Mouse (Mus musculus) neutrophil, adult 65 days (primary cell): ENCODE data around the gene Dll3. TPM values are rescaled to one million over a fixed set of nuclear protein-coding genes. Genes with fewer than 3 reads are reported as not detected.

Experiments used
- total RNA-seq: library from RNA; stranded (reverse); gene quantifications from 2 replicates; pipeline ENCODE4 v1.2.4, GENCODE M21; 2023

The Dll3 gene
- not detected in 2 replicates for total RNA-seq

DNA sequence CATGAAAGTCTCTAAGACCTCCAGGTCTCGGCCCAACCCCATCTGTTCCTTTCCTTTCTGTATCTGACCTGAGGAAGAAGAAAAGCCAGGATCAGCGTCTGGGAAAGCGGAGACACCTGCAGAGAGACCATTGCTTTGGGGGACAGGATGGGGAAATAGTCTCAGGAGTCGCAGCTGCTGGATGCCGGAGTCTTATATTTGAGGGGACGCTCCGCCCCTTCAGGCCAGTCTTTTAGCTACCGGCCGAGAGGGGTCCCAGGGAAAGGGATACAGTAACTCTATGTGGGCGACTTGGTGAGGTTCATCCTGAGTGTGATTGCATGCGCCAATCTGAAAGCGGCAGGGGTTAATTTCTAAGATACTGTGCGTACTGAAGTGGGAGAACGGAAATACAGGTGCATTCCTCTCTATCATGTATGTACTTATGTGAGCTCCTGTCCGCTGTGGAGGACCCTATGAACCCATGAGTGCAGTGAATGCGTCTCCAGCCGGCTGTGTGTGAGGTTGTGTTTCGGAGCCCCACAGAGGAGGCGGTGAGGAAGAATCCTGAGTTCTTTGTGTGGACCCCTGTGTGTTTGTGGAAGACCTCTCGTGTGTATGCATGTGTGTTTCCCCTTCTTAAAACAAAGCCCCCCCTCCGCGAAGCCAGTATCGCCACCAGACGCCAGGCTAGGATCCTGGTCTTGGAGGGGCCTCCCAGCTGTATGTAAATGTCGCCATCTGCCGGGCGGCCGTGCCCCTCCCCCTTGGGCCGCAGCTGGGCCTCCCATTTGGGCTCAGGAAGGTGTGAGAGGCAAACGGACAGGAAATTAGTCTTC lies at the start of gene Dll3:
TSS of gene Dll3 (minus strand) at position 623 of the 818 bp plus-strand sequence.

DNA sequence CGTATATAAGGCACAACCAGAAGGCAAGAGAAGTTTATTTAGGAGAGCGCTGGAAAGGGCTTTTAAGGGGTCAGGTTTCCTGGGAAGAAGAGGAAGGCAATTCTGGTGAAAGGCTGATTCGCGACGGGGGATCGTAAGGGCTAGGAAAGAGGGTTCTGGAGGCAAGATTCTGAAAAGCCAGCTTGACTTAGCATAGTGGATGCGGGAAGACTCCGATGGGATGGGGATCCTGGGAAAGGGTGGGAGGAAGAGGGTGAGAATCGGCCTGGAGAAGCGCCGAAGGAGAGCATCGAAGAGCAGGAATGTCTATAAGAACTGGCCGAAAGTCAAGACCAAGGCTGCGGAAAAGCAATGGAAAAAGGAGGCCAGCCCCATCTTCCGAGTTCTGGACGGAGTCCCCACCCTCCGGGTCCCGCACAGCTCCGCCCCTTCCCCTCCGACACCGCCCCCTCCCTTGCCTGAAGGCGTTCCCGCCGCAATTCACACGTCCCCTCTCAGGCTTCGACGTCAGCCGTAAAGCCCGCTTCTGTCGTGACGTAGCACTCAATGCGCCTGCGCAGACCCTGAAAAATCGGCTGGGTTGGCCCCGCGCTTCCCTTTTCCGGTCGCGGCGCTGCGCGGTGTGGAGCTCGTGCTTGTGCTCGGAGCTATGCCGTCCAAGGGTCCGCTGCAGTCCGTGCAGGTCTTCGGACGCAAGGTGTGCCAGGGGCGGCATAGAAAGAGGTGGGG lies 48.3 kb upstream of the Dll3 start, which contains the start of gene Rps16:
TSS of gene Rps16 (plus strand) at position 498 of the 729 bp plus-strand sequence.

DNA sequence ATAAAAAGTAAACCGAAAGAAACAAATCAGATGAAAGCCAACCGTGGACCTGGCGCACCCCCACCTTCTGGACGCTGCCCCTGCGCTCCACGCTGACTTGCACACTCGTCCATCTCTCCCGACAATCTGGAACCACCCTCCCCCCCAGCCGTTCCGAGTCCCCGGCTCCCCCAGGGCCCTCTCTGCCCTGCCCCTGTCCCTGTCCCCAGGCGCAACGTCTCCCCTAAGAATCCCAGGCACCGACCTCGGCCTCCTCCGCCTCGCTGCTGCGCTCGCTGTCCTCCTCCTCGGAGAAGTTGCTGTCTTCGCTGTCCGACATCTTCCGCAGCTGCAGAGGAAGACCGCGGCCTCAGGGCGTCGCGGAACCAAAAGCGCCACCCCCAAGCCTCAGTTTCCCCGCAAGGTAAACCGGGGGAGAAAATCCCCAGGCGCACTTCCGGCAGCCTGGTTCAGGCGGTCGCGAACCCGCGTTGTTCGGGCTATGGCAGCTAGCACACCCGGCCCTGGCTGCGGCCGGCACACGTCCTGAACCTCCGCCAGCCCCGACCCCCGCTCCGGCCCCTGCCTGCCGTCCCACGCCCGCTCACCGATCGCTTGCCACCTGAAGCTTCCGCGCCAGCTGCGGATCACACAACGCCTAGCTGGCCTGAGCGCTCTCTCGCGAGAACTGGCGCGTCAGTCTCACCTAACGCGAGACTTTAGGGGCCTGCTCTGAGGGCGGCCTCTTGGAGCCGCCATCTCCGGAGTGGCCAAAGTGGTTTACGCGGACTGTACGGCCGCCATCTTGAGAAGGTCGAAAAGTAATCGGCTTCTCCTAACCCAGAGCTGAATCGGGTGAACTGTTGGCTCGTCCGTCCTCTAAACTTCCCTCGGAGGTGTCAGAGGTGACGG lies 36.3 kb upstream of the Dll3 start, which contains the start of gene Supt5:
TSS of gene Supt5 (minus strand) at position 639 of the 891 bp plus-strand sequence.

DNA sequence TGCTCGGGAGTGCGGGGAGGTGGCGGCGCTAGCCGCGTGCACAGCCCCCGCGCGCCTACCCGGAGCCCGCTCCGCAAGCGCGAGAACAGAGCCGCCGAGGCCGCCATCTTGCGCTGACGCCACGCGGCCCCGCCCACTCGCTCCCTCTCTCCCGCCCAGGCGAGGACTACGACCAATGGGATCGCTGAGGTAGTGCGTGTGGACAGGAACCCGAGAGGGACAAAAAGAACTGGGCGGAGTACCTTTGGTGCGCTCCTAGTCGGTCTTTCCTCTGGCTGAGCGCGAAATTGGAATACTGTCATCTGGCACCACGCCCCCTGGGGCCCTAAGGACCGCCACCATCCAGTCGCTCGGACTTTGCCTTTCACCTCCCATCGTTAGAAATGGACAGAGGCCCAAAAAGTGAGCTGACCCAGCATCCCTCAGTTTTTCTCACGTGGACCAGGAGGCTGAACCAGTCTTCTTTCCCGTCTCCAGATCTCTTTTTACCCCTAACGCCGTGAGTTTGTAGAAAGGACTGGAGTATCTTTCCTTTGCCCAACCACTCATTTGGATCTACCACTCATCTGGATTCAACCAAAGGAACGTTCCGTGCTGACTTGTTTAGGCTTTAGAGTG lies 10.0 kb upstream of the Dll3 start, which contains the start of gene Timm50:
TSS of gene Timm50 (minus strand) at position 147 of the 618 bp plus-strand sequence.

DNA sequence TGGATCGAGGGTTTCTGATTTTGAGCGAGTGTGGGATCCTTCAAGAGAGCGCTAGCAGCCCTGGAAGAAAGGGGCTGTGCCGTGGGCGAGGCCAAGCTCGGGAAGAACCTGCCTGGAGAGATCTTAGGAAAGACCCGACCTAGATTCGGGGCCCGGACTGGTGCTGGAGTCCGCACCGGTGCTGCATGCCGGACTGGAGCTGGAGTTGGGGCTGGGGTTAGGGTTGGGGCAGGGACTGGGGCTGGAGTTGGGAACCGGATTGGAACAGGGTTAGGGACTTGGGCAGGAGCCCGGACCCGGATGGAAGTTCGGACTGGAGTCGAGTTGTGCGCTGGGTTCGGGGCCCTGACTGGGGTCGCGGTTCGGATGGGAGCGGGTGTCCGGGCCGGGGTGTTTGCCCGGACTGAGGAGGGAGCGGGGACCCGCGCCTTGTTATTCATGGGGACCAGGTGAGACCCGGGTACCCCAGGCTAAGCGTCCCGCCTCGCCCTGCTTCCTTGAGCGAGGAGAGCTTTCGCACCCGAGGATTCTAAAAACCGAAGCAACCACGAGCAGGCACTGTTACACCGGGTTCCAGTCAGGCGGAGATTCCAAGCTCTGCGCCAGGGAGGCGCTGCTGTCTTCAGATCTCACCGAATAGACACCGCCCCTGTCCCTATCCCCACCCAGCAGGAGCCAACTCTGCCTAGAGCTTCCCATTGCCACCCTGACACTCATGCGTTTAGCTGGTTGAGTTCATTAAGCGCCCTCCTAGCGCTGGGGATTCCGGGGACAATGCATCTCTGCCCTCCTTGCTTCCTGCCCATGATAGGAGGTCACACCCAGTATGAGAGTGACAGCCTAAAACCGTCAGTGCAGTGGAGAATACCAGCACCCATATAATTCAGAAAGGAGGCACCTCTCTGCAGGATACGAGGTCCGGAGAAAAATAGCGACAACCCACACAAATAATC lies 11.1 kb downstream of the Dll3 start, which contains the start of gene Selenov:
TSS of gene Selenov (minus strand) at position 549 of the 953 bp plus-strand sequence.

DNA sequence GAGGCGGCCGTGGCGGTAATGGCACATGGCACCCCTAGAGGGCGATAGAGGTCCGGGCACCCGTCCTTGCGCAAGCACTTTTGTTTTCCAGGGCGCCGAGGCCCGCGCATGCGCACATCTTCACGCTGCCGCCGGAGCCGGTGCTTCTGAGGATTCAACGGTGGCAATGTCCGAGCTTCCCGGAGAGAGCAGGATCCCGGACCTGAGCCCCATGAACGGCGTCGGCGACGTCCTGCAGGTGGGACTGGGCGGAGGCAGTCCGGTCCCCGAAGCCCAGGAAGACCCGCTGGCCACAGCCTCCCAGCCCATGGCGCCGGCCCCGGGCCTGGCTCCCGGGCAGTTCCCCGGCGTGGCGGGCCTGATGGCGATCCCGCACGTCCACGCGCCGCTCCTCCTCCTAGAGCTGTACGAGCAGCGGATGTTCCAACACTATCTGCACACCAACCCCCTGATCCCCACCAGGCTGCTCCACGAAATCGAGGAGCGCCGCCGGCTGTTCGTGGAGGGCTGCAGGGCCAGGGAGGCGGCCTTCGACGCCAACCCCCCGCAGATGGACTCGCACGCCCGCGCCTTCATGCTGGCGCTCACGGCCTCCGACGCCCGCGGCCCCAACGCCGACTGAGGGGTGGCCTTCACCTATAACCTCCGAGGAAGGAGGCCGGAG lies 24.3 kb downstream of the Dll3 start, which contains the start of gene Eid2b:
TSS of gene Eid2b (plus strand) at position 125 of the 664 bp plus-strand sequence.

DNA sequence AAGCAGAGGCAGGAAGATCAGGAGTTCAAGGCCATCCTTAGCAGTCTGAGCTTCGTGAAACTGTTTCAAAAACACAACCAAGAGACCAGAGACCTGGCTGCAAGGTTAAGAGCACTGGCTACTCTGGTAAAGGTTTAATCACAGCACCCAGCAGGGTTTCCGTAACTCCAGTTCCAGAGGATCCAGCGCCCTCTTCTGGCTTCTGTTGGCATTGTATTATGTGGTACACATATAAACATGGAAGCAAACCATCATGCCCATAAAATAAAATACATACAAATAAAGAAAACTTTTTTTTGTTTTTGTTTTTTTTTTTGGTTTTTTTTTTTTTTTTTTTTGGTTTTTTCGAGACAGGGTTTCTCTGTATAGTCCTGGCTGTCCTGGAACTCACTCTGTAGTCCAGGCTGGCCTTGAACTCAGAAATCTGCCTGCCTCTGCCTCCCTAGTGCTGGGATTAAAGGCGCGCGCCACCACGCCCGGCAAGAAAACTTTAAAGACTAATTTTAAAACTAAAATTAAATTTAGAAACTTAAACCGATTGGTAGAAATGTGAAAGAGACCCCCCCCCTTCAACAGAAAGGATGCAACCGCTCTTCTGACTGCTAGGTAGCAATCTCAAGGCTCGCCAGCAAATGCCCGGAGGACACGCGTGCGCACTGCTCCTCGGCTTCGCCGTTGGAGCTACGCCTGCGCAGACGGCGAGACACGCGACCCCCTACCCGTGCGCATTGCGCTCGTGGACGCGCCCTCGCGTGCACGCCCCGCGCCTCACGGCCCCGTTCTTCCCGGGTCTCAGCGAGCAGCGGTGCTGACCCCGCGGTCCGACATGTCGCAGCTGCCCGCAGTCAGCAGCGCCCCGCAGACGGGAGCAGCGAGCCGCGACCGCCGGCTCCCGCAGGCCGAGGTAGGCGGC lies 34.7 kb downstream of the Dll3 start, which contains the start of gene Eid2:
TSS of gene Eid2 (plus strand) at position 753 of the 913 bp plus-strand sequence.

Other genes with a start within 250 kb of the Dll3 start
- gene Fcgbp, start 231.0 kb downstream of the Dll3 start, total RNA-seq: not detected in 2 replicates
- gene 9530053A07Rik, start 172.8 kb downstream of the Dll3 start, total RNA-seq: not detected in 2 replicates
- gene Fbl, start 132.5 kb downstream of the Dll3 start, total RNA-seq: 39.0 and 39.8 TPM in 2 replicates
- gene Dyrk1b, start 122.8 kb downstream of the Dll3 start, total RNA-seq: 18.7 and 20.9 TPM in 2 replicates
- 1.2 and 1.6 TPM in 2 replicates for gene Eid2, start 34.4 kb downstream of the Dll3 start, total RNA-seq
- gene Eid2b, start 24.5 kb downstream of the Dll3 start, total RNA-seq: 5.0 and 6.9 TPM in 2 replicates
- gene Selenov, start 11.1 kb downstream of the Dll3 start, total RNA-seq: not detected in 2 replicates
- gene Timm50, start 9.8 kb upstream of the Dll3 start, total RNA-seq: 30.5 and 34.3 TPM in 2 replicates
- gene Supt5, start 36.5 kb upstream of the Dll3 start, total RNA-seq: 75.3 and 85.3 TPM in 2 replicates
- gene Rps16, start 48.4 kb upstream of the Dll3 start, total RNA-seq: 615 and 788 TPM in 2 replicates
- 23.5 and 27.9 TPM in 2 replicates for gene Plekhg2, start 70.4 kb upstream of the Dll3 start, total RNA-seq
- 1,259 and 1,483 TPM in 2 replicates for gene Zfp36, start 78.0 kb upstream of the Dll3 start, total RNA-seq
- 7.6 and 8.2 TPM in 2 replicates for gene Med29, start 90.5 kb upstream of the Dll3 start, total RNA-seq
- gene Paf1, start 90.7 kb upstream of the Dll3 start, total RNA-seq: 67.1 and 90.2 TPM in 2 replicates
- 593 and 595 TPM in 2 replicates for gene Gmfg, start 135.2 kb upstream of the Dll3 start, total RNA-seq
- gene Lrfn1, start 149.7 kb upstream of the Dll3 start, total RNA-seq: 1.8 and 3.4 TPM in 2 replicates
- gene Ifnl2, start 208.2 kb upstream of the Dll3 start, total RNA-seq: not detected in 2 replicates
- gene Ifnl3, start 220.6 kb upstream of the Dll3 start, total RNA-seq: not detected in 2 replicates
- gene Sycn, start 238.6 kb upstream of the Dll3 start, total RNA-seq: not detected in 2 replicates
- gene Nccrp1, start 245.0 kb upstream of the Dll3 start, total RNA-seq: 0.60 and 0.68 TPM in 2 replicates